ENCODE assay signal across 8 mouse cellular contexts in the genomic region with DNA sequence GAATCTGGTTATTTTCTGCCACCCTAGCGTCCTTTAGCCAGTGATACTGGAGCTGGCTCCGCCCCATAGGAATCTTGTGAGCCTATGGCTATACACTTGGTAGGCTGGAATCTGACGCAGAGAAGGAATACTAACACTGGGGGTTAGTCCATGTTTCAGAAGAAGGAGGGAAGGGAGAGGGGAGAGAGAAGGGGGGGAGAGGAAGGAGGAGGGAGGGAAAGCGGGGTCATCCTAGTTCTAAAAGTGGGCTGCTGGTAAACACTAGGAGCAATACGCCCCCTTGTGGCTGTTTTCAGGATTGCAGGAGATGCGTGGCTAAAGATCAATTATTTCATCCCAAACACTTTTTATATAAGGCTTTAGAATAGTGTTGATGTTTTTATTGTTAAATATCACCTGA. TPM values are rescaled to one million over a fixed set of nuclear protein-coding genes. Genes with fewer than 3 reads are reported as not detected.
DNase-seq lines count a peak whose midpoint lies in the region; ATAC-seq and TF ChIP-seq lines count a peak whose summit lies in the region.

No protein-coding gene starts in this region.

- no peak overlapping the region for H3K9ac ChIP-seq in forebrain, embryonic 16.5 days (replicated peaks; ENCODE audit: low read depth, low read length)
- H3K9ac ChIP-seq in limb, embryonic 12.5 days (replicated peaks): no peak overlapping the region
- H3K9ac ChIP-seq in neural tube, embryonic 11.5 days (ENCODE audit: low read length): no peak overlapping the region

- no peaks in the 10 kb centered on the region for H3K4me1 ChIP-seq in testis, adult 2 months (ENCODE audit: control insufficient read depth, insufficient read depth, low read length)
- H3K4me1 ChIP-seq in cerebellum, adult 2 months (ENCODE audit: control insufficient read depth, insufficient read depth, low read length): peaks cover 3% of the 10 kb centered on the region; the same call in 1 of the 2 replicates
- H3K4me1 ChIP-seq in forebrain, embryonic 16.5 days (replicated peaks; ENCODE audit: control insufficient read depth, insufficient read depth, low read length): peaks cover 12% of the 10 kb centered on the region
- H3K4me1 ChIP-seq in limb, embryonic 12.5 days (replicated peaks): peaks cover 15% of the 10 kb centered on the region
- no peaks in the 10 kb centered on the region for H3K4me1 ChIP-seq in neural tube, embryonic 11.5 days (ENCODE audit: control insufficient read depth, insufficient read depth, low read length)

- no peak overlapping the region for H3K27ac ChIP-seq in testis, adult 2 months (ENCODE audit: control insufficient read depth, insufficient read depth, low read depth, low read length)
- H3K27ac ChIP-seq in cerebellum, adult 2 months (ENCODE audit: insufficient read depth, low read length): no peak overlapping the region
- H3K27ac ChIP-seq in forebrain, embryonic 16.5 days (ENCODE audit: low read length): no peak overlapping the region
- no peak overlapping the region for H3K27ac ChIP-seq in limb, embryonic 12.5 days
- H3K27ac ChIP-seq in neural tube, embryonic 11.5 days (ENCODE audit: low read depth, low read length): no peak overlapping the region

- TF ChIP-seq POLR2A in testis, adult 2 months (IDR thresholded peaks at IDR 0.05; ENCODE audit: control insufficient read depth, low read depth, low read length): no peak
- no peak for TF ChIP-seq POLR2A in cerebellum, adult 2 months (IDR thresholded peaks at IDR 0.05; ENCODE audit: borderline replicate concordance, insufficient read depth, low read length)

- H3K9me3 ChIP-seq in forebrain, embryonic 16.5 days (ENCODE audit: control insufficient read depth, low read length): no peaks in the 10 kb centered on the region
- H3K9me3 ChIP-seq in limb, embryonic 12.5 days: no peaks in the 10 kb centered on the region
- H3K9me3 ChIP-seq in neural tube, embryonic 11.5 days (ENCODE audit: control insufficient read depth, low read length): no peaks in the 10 kb centered on the region

- no peak for DNase-seq in testis, postnatal 14 days (ENCODE audit: low spot score)
- DNase-seq in cerebellum, adult 2 months: peak; percentile 39 to 56
- DNase-seq in induced T-regulatory cell, adult 2 months (ENCODE audit: low read depth): peak; percentile 83
- DNase-seq in neural tube, embryonic 11.5 days (ENCODE audit: low spot score): peak; percentile 79
- peak; percentile 36 for DNase-seq in yolk sac, embryonic 10.5 days (ENCODE audit: low spot score)

- H3K36me3 ChIP-seq in testis, adult 2 months (ENCODE audit: control insufficient read depth, insufficient read depth, low read length): no peaks in the 10 kb centered on the region
- 0 out of 2 replicates have a peak, but pooled peaks cover 2% of the 10 kb centered on the region for H3K36me3 ChIP-seq in forebrain, embryonic 16.5 days (ENCODE audit: control insufficient read depth, insufficient read depth)
- no peaks in the 10 kb centered on the region for H3K36me3 ChIP-seq in limb, embryonic 12.5 days
- H3K36me3 ChIP-seq in neural tube, embryonic 11.5 days (ENCODE audit: control insufficient read depth, insufficient read depth, low read length): no peaks in the 10 kb centered on the region

- peak; percentile 66; the same call in 1 of the 2 replicates for TF ChIP-seq CTCF in testis, adult 2 months (IDR thresholded peaks at IDR 0.05; ENCODE audit: control insufficient read depth, insufficient read depth, insufficient replicate concordance, low read depth, low read length)
- TF ChIP-seq CTCF in cerebellum, adult 2 months (IDR thresholded peaks at IDR 0.05; ENCODE audit: borderline replicate concordance, insufficient read depth, low read depth, low read length): peak; percentile 62

- peak; percentile 51 for ATAC-seq in forebrain, embryonic 16.5 days
- no peak for ATAC-seq in limb, embryonic 12.5 days (ENCODE audit: insufficient number of reproducible peaks, insufficient read depth, low FRiP score, low TSS enrichment, low read depth)
- no peak for ATAC-seq in neural tube, embryonic 11.5 days (ENCODE audit: insufficient read depth, low FRiP score, low TSS enrichment)

- H3K27me3 ChIP-seq in testis, adult 2 months (ENCODE audit: control insufficient read depth, insufficient read depth, low read length): no peaks in the 10 kb centered on the region
- no peaks in the 10 kb centered on the region for H3K27me3 ChIP-seq in cerebellum, adult 2 months (ENCODE audit: control insufficient read depth, insufficient read depth, low read length)
- no peaks in the 10 kb centered on the region for H3K27me3 ChIP-seq in forebrain, embryonic 16.5 days (replicated peaks; ENCODE audit: control insufficient read depth, insufficient read depth, low read length)
- no peaks in the 10 kb centered on the region for H3K27me3 ChIP-seq in limb, embryonic 12.5 days
- no peaks in the 10 kb centered on the region for H3K27me3 ChIP-seq in neural tube, embryonic 11.5 days (ENCODE audit: control insufficient read depth, insufficient read depth, low read length)

- H3K4me2 ChIP-seq in forebrain, embryonic 16.5 days (ENCODE audit: low read length): no peak overlapping the region
- H3K4me2 ChIP-seq in limb, embryonic 12.5 days: 0 out of 2 replicates have a peak overlapping the region, but pooled peaks have one; percentile 15
- H3K4me2 ChIP-seq in neural tube, embryonic 11.5 days (ENCODE audit: low read depth): no peak overlapping the region

- WGBS in cerebellum, adult 2 months: 15% methylated on average over 6 of the region's 6 CpGs
- WGBS in forebrain, embryonic 16.5 days: 16% methylated on average over 6 of the region's 6 CpGs
- 20% methylated on average over 6 of the region's 6 CpGs for WGBS in limb, embryonic 12.5 days
- WGBS in neural tube, embryonic 11.5 days: 23% methylated on average over 6 of the region's 6 CpGs

- H3K4me3 ChIP-seq in testis, adult 2 months (ENCODE audit: control insufficient read depth, low read depth, low read length): no peak overlapping the region
- no peak overlapping the region for H3K4me3 ChIP-seq in cerebellum, adult 2 months (replicated peaks; ENCODE audit: insufficient read depth, low read depth, low read length)
- no peak overlapping the region for H3K4me3 ChIP-seq in forebrain, embryonic 16.5 days (replicated peaks; ENCODE audit: low read length)
- H3K4me3 ChIP-seq in limb, embryonic 12.5 days (replicated peaks): no peak overlapping the region
- H3K4me3 ChIP-seq in neural tube, embryonic 11.5 days (ENCODE audit: low read depth, low read length): no peak overlapping the region

RNA-seq across cellular contexts. Expression of a gene that starts 27.2 kb away (rescaled TPM):
- polyA plus RNA-seq in testis, adult 2 months (2012; rRNA removed): 94.0 and 101 TPM in 2 replicates
- 4.2 and 5.5 TPM in 2 replicates for polyA plus RNA-seq in cerebellum, adult 2 months (2012; rRNA removed)
- 97.5 and 118 TPM in 2 replicates for polyA plus RNA-seq in forebrain, embryonic 16.5 days (2015; fragmentation: Nextera tagmentation; extraction: Ambion mirVana)
- polyA plus RNA-seq in limb, embryonic 12.5 days (2016; fragmentation: Nextera tagmentation; extraction: Ambion mirVana): 351 and 364 TPM in 2 replicates
- 315 and 323 TPM in 2 replicates for polyA plus RNA-seq in neural tube, embryonic 11.5 days (2014; fragmentation: Nextera tagmentation; extraction: Ambion mirVana)

RNA-seq across cellular contexts. Expression of a gene that starts 33.6 kb away (rescaled TPM):
- polyA plus RNA-seq in testis, adult 2 months (2012; rRNA removed): 19.7 and 19.9 TPM in 2 replicates
- polyA plus RNA-seq in cerebellum, adult 2 months (2012; rRNA removed): 27.6 and 29.8 TPM in 2 replicates
- 31.2 and 40.0 TPM in 2 replicates for polyA plus RNA-seq in forebrain, embryonic 16.5 days (2015; fragmentation: Nextera tagmentation; extraction: Ambion mirVana)
- 26.5 and 29.4 TPM in 2 replicates for polyA plus RNA-seq in limb, embryonic 12.5 days (2016; fragmentation: Nextera tagmentation; extraction: Ambion mirVana)
- 29.2 and 29.8 TPM in 2 replicates for polyA plus RNA-seq in neural tube, embryonic 11.5 days (2014; fragmentation: Nextera tagmentation; extraction: Ambion mirVana)

RNA-seq across cellular contexts. Expression of a gene that starts 48.6 kb away (rescaled TPM):
- 1.9 and 2.8 TPM in 2 replicates for polyA plus RNA-seq in testis, adult 2 months (2012; rRNA removed)
- polyA plus RNA-seq in cerebellum, adult 2 months (2012; rRNA removed): 20.8 and 22.7 TPM in 2 replicates
- polyA plus RNA-seq in forebrain, embryonic 16.5 days (2015; fragmentation: Nextera tagmentation; extraction: Ambion mirVana): 8.8 and 9.2 TPM in 2 replicates
- 0.31 and 0.63 TPM in 2 replicates for polyA plus RNA-seq in limb, embryonic 12.5 days (2016; fragmentation: Nextera tagmentation; extraction: Ambion mirVana)
- polyA plus RNA-seq in neural tube, embryonic 11.5 days (2014; fragmentation: Nextera tagmentation; extraction: Ambion mirVana): 2.6 and 2.9 TPM in 2 replicates

Comparison
In these comparisons a context has a peak if more than half of its experiments do, and no peak if none do; other contexts are left out.
1. RNA of a gene that starts 27.2 kb away (polyA plus RNA-seq): 351 to 364 TPM in limb, embryonic 12.5 days, 315 to 323 TPM in neural tube, embryonic 11.5 days, 94.0 to 101 TPM in testis, adult 2 months and 97.5 to 118 TPM in forebrain, embryonic 16.5 days; 4.2 to 5.5 TPM in cerebellum, adult 2 months; every median in the first group is over 10 times any median in the second.